12 mouse cellular contexts compared by ENCODE assay signal in the genomic region with DNA sequence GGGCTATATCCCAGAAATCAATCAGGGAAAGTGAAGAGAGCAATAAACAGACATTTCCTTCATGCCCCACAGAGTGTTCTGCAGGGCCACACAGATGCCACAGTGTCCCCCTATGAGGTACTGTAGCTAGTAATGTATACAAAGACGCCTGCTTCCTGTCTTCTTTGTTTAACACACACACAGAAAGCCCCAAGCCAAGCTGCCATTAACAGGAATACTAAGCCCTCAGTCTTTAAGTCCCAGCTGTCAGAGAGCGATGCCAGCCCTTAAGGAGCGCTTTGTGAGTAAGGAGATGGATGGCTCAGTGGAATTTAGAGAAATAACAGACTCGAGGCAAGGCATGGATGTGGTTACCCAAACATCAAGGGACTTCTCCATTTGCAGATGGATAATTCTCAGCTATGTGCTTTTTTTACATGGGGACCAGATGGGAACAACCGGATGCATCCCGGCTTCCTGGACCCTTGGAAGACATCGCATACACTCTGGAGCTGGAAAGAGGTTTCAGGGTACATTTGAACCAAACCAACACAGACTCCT. TPM values are rescaled to one million over a fixed set of nuclear protein-coding genes. Genes with fewer than 3 reads are reported as not detected.
DNase-seq lines count a peak whose midpoint lies in the region; ATAC-seq and TF ChIP-seq lines count a peak whose summit lies in the region.
"Had no signal": no experiment of that assay in that cellular context is flagged by ENCODE, and none has a peak within 500 bp of the region (broad histone marks: within the 10 kb centered on the region; RNA-seq: fewer than 3 reads in every experiment).

No protein-coding gene starts in this region.

- H3K27ac ChIP-seq in forebrain, embryonic 10.5 days = peak overlapping the region; percentile 3; the same call in 1 of the 2 replicates
- no peak overlapping the region for H3K27ac ChIP-seq in forebrain, embryonic 11.5 days (ENCODE audit: low read depth, low read length)
- peak overlapping the region; percentile 27 for H3K27ac ChIP-seq in hindbrain, embryonic 13.5 days
- H3K27ac ChIP-seq in midbrain, postnatal 0 days (ENCODE audit: low read depth, low read length) = no peak overlapping the region

- no peak overlapping the region for H3K4me2 ChIP-seq in forebrain, embryonic 11.5 days (ENCODE audit: low read depth, low read length, severe bottlenecking)
- H3K4me2 ChIP-seq in hindbrain, embryonic 13.5 days = 0 out of 2 replicates have a peak overlapping the region, but pooled peaks have one; percentile 2
- H3K4me2 ChIP-seq in midbrain, postnatal 0 days (ENCODE audit: low read depth, low read length, poor library complexity, severe bottlenecking) = no peak overlapping the region

- H3K36me3 ChIP-seq in forebrain, embryonic 10.5 days (replicated peaks) = no peaks in the 10 kb centered on the region
- no peaks in the 10 kb centered on the region for H3K36me3 ChIP-seq in forebrain, embryonic 11.5 days (ENCODE audit: control insufficient read depth, insufficient read depth, low read length)
- no peaks in the 10 kb centered on the region for H3K36me3 ChIP-seq in hindbrain, embryonic 13.5 days
- H3K36me3 ChIP-seq in midbrain, postnatal 0 days (ENCODE audit: insufficient read depth, low read length) = no peaks in the 10 kb centered on the region

- H3K4me1 ChIP-seq in forebrain, embryonic 10.5 days = peaks cover 17% of the 10 kb centered on the region
- H3K4me1 ChIP-seq in forebrain, embryonic 11.5 days (replicated peaks; ENCODE audit: control insufficient read depth, insufficient read depth, low read length) = no peaks in the 10 kb centered on the region
- peaks cover 12% of the 10 kb centered on the region for H3K4me1 ChIP-seq in hindbrain, embryonic 13.5 days (replicated peaks)
- no peaks in the 10 kb centered on the region for H3K4me1 ChIP-seq in midbrain, postnatal 0 days (ENCODE audit: insufficient read depth, low read length)

- no peak for TF ChIP-seq CTCF in midbrain, postnatal 0 days (IDR thresholded peaks at IDR 0.05)

- no peak for ATAC-seq in forebrain, embryonic 11.5 days (replicated peaks; ENCODE audit: low FRiP score)
- ATAC-seq in hindbrain, embryonic 13.5 days (ENCODE audit: low FRiP score) = peak; percentile 74
- ATAC-seq in midbrain, postnatal 0 days (ENCODE audit: low FRiP score) = peak; percentile 49; the same call in 1 of the 2 replicates
- ATAC-seq: liver, postnatal 0 days had no signal

- H3K27me3 ChIP-seq in forebrain, embryonic 10.5 days (ENCODE audit: poor library complexity, severe bottlenecking) = no peaks in the 10 kb centered on the region
- H3K27me3 ChIP-seq in forebrain, embryonic 11.5 days (ENCODE audit: control insufficient read depth, insufficient read depth, low read length) = no peaks in the 10 kb centered on the region
- H3K27me3 ChIP-seq in hindbrain, embryonic 13.5 days = peaks cover 5% of the 10 kb centered on the region; the same call in 1 of the 2 replicates
- no peaks in the 10 kb centered on the region for H3K27me3 ChIP-seq in midbrain, postnatal 0 days (ENCODE audit: insufficient read depth, low read length)

- no peak overlapping the region for H3K4me3 ChIP-seq in forebrain, embryonic 10.5 days
- no peak overlapping the region for H3K4me3 ChIP-seq in forebrain, embryonic 11.5 days (ENCODE audit: low read depth, low read length)
- no peak overlapping the region for H3K4me3 ChIP-seq in hindbrain, embryonic 13.5 days
- no peak overlapping the region for H3K4me3 ChIP-seq in midbrain, postnatal 0 days (ENCODE audit: low read depth, low read length)

- H3K9ac ChIP-seq in forebrain, embryonic 11.5 days (ENCODE audit: low read length) = no peak overlapping the region
- H3K9ac ChIP-seq in hindbrain, embryonic 13.5 days = 0 out of 2 replicates have a peak overlapping the region, but pooled peaks have one; percentile 2
- no peak overlapping the region for H3K9ac ChIP-seq in midbrain, postnatal 0 days (replicated peaks; ENCODE audit: low read length, poor library complexity, severe bottlenecking)
- H3K9ac ChIP-seq: liver, postnatal 0 days had no signal

- WGBS in forebrain, embryonic 10.5 days = 61% methylated on average over 7 of the region's 7 CpGs
- 64% methylated on average over 7 of the region's 7 CpGs for WGBS in forebrain, embryonic 11.5 days
- 34% methylated on average over 7 of the region's 7 CpGs for WGBS in hindbrain, embryonic 13.5 days
- WGBS in midbrain, postnatal 0 days = 47% methylated on average over 7 of the region's 7 CpGs

- H3K9me3 ChIP-seq in forebrain, embryonic 10.5 days = no peaks in the 10 kb centered on the region
- no peaks in the 10 kb centered on the region for H3K9me3 ChIP-seq in forebrain, embryonic 11.5 days (ENCODE audit: control insufficient read depth, low read length)
- no peaks in the 10 kb centered on the region for H3K9me3 ChIP-seq in hindbrain, embryonic 13.5 days
- no peaks in the 10 kb centered on the region for H3K9me3 ChIP-seq in midbrain, postnatal 0 days (ENCODE audit: low read length)

- DNase-seq in forebrain, embryonic 10.5 days (ENCODE audit: extremely low spot score, low spot score) = no peak
- DNase-seq in forebrain, embryonic 11.5 days (ENCODE audit: low spot score) = no peak
- DNase-seq in embryo, embryonic 11 days = peak; percentile 72
- peak; percentile 71 for DNase-seq in midbrain, postnatal 0 days (ENCODE audit: low spot score)
- no peak for DNase-seq in ovary, postnatal 14 days (ENCODE audit: low spot score)
- DNase-seq in frontal cortex, postnatal 10 days (ENCODE audit: low spot score in 2 of 2) = no peak
- DNase-seq in left cerebral cortex, adult 11 months (ENCODE audit: low spot score) = no peak
- DNase-seq: liver, postnatal 0 days; right cerebral cortex, adult 18-20 months had no signal

RNA-seq across cellular contexts. Expression of gene Pgm5, which starts 16.6 kb away (rescaled TPM):
- polyA plus RNA-seq in forebrain, embryonic 10.5 days (2016; fragmentation: Nextera tagmentation; extraction: Ambion mirVana) = 0.11 and 0.28 TPM in 2 replicates
- polyA plus RNA-seq in forebrain, embryonic 11.5 days (2014; fragmentation: Nextera tagmentation; extraction: Ambion mirVana) = 0.11 and 0.35 TPM in 2 replicates
- polyA plus RNA-seq in hindbrain, embryonic 13.5 days (2015; fragmentation: Nextera tagmentation; extraction: Ambion mirVana) = 0.65 and 1.4 TPM in 2 replicates
- 11.7 TPM in 2 replicates for total RNA-seq in midbrain, postnatal 0 days (2014; rRNA removed)
- polyA plus RNA-seq in midbrain, postnatal 0 days (2015; fragmentation: Nextera tagmentation; extraction: Ambion mirVana) = 0.53 and 0.57 TPM in 2 replicates

RNA-seq across cellular contexts. Expression of gene Gm10053, which starts 30.4 kb away (rescaled TPM):
- 313 and 336 TPM in 2 replicates for polyA plus RNA-seq in forebrain, embryonic 10.5 days (2016; fragmentation: Nextera tagmentation; extraction: Ambion mirVana)
- polyA plus RNA-seq in forebrain, embryonic 11.5 days (2014; fragmentation: Nextera tagmentation; extraction: Ambion mirVana) = 243 and 249 TPM in 2 replicates
- 246 and 248 TPM in 2 replicates for polyA plus RNA-seq in hindbrain, embryonic 13.5 days (2015; fragmentation: Nextera tagmentation; extraction: Ambion mirVana)
- 35.6 and 54.8 TPM in 2 replicates for total RNA-seq in midbrain, postnatal 0 days (2014; rRNA removed)
- polyA plus RNA-seq in midbrain, postnatal 0 days (2015; fragmentation: Nextera tagmentation; extraction: Ambion mirVana) = 302 and 326 TPM in 2 replicates

RNA-seq across cellular contexts. Expression of gene Foxd4, which starts 55.9 kb away (rescaled TPM):
- not detected in 2 replicates for polyA plus RNA-seq in forebrain, embryonic 10.5 days (2016; fragmentation: Nextera tagmentation; extraction: Ambion mirVana)
- polyA plus RNA-seq in forebrain, embryonic 11.5 days (2014; fragmentation: Nextera tagmentation; extraction: Ambion mirVana) = not detected in 2 replicates
- polyA plus RNA-seq in hindbrain, embryonic 13.5 days (2015; fragmentation: Nextera tagmentation; extraction: Ambion mirVana) = 0.19 TPM in 1 of 2 replicates, not detected in the other
- not detected in 2 replicates for total RNA-seq in midbrain, postnatal 0 days (2014; rRNA removed)
- not detected in 2 replicates for polyA plus RNA-seq in midbrain, postnatal 0 days (2015; fragmentation: Nextera tagmentation; extraction: Ambion mirVana)
- total RNA-seq: heart, adult 8-10 months had no signal
- polyA plus RNA-seq: large intestine, adult 2 months had no signal

Comparison
In these comparisons a context has a peak if more than half of its experiments do, and no peak if none do; other contexts are left out.
1. H3K27ac ChIP-seq: peak in forebrain, embryonic 10.5 days (single experiment) and hindbrain, embryonic 13.5 days (single experiment); none in forebrain, embryonic 11.5 days (single experiment) and midbrain, postnatal 0 days (single experiment).
2. DNase-seq: peak in embryo, embryonic 11 days (single experiment) and midbrain, postnatal 0 days (single experiment); none in forebrain, embryonic 10.5 days (single experiment), forebrain, embryonic 11.5 days (single experiment), ovary, postnatal 14 days (single experiment), frontal cortex, postnatal 10 days (0 of 2) and left cerebral cortex, adult 11 months (single experiment).